Mouse (Mus musculus) Patski (cell line): ENCODE results near the gene Fancd2os. TPM values are rescaled to one million over a fixed set of nuclear protein-coding genes. Genes with fewer than 3 reads are reported as not detected.
A peak's percentile ranks its signal among the peaks of the same experiment; 100 is the strongest.

Source experiments
- ATAC-seq: fragments of 100-300 bp; one replicate; pipeline ENCODE4 v1.8.0; 2021
- CTCF ChIA-PET: fragments of 350-600 bp; sonication (Branson Sonifier 250); formaldehyde crosslinking; loops from one replicate; lab custom pipeline; 2022; ENCODE audit warnings: inconsistent platforms; lab: Charles Lee
- POLR2A ChIA-PET: fragments of 350-600 bp; sonication (Branson Sonifier 250); formaldehyde crosslinking; loops from one replicate; lab custom pipeline; 2022; ENCODE audit warnings: antibody characterized with exemption, inconsistent platforms; lab: Charles Lee
- DNase-seq: peaks from one replicate; pipeline ENCODE4 v3.0.0-alpha.2; 2011; ENCODE audit warnings: low read depth, low spot score
- H3K27me3 ChIP-seq: fragments of 371-371 bp; one replicate; pipeline ENCODE4 v1.5.1; 2021
- CTCF ChIP-seq: fragments of 100-300 bp; IDR thresholded peaks from one replicate; pipeline ENCODE4 v1.5.1; 2021
- in situ Hi-C: fragments of 300-500 bp; cut with MboI; formaldehyde crosslinking; loops from 3 replicates; pipeline ENCODE4 v1.11.1; 2018; ENCODE audit warnings: low pct_unique_long_range_greater_than_20kb, mixed read lengths
- polyA plus RNA-seq: library from polyadenylated mRNA; unstranded; gene quantifications from one replicate; pipeline ENCODE4 v1.2.3, GENCODE M21; 2021

The Fancd2os gene
- polyA plus RNA-seq, 1 experiment from 2014 or later = not detected

DNA sequence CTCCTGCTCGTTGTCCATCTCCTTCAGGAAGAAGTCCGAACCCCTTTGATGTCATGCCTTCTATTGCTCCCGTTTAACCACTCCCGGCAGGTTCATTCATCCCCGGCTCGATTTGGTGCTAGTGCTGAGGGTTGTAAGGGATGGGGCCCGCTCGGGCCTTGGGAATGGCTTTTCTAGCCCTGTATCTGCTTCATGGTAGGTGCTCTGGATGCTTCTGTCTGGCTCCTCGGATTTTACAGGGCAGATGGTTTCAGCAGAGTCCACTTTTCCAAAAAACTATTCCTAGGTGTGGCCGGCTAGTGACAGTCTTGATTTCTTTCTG lies 4.7 kb upstream of the Fancd2os start:
- ATAC-seq (peak; percentile 19), DNase-seq (no peak)
- ChIA-PET CTCF (no interaction called here), POLR2A (no interaction called here)
- in situ Hi-C loops = no loop called here
- H3K27me3 ChIP-seq = no peaks in the 10 kb centered on the region
- no peak for TF ChIP-seq CTCF

DNA sequence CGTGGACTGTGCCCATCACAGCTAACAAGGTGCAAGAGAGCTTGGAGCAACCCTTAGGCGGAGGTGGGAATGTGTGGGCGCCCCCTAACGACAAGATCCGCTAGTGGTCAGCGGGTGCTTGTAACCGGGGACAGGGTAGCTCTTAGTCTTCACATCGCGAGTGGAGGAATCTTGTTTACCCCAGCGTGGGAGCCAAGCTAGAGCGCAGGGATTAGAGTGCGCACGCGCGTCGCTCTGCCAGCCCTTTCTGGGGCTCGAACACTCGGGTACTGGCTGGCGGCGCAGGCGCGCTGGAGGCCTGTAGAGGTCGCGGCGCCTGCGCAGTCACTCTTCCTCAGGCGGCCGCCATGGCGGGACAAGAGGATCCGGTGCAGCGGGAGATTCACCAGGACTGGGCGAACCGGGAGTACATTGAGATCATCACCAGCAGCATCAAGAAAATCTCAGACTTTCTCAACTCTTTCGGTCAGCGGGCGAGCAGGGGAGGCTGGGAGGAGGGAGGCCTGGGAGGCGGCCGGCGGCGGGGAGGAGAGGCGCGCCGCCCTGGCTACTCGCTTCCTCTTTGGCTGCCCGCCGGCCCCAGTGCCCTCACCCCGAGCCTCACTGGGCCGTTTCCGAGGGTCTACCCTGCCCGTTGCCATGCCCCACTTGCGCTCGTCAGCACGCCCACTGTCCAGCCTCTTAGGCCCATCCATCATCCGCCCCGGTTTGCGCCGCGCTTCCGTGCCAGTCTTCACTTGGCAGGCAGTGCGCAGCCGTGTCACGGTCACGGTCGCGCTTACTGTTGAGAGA lies 4.1 kb upstream of the Fancd2os start, which contains the start of gene Brk1:
Gene Brk1 (plus strand): TSS at position 341 of the 792 bp plus-strand sequence.
- ATAC-seq (peak; percentile 58), DNase-seq (no peak)
- H3K27me3 ChIP-seq = no peaks in the 10 kb centered on the region
- POLR2A ChIA-PET = no interaction called here
- CTCF ChIA-PET = interaction anchor here (0.8 to 0.9 kb wide), 2 partner anchors 11 to 67 kb away, joined by 3 to 5 read pairs; no protein-coding TSS in a partner anchor
- in situ Hi-C loops = no loop called here
- TF ChIP-seq CTCF = peak; percentile 63

DNA sequence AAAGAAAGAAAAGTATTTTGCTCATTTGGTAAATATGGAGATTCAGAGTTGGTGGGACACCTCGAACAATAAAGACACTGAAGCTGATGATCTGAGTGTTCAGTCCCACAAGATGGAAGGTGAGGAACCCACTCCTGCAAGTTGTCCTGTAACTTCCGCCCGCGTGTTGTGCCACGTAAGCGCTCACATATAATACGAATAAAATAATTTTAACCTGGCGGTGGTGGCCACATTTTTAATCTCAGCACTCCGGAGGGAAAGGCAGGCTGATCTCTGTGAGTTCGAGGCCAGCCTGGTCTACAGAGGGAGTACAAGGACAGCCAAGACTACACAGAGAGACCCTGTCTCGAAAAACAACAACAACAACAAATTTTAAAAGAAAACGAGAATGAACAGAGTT lies 3.5 kb upstream of the Fancd2os start:
- DNase-seq = no peak
- no peaks in the 10 kb centered on the region for H3K27me3 ChIP-seq
- in situ Hi-C loops = no loop called here
- CTCF ChIA-PET = interaction anchor here (0.8 to 0.9 kb wide), 2 partner anchors 11 to 66 kb away, joined by 3 to 5 read pairs; no protein-coding TSS in a partner anchor
- no peak for ATAC-seq
- no peak for TF ChIP-seq CTCF
- POLR2A ChIA-PET = no interaction called here

- no peak for DNase-seq
- CTCF ChIA-PET = no interaction called here
- no peak for TF ChIP-seq CTCF
- in situ Hi-C loops = no loop called here
- POLR2A ChIA-PET = no interaction called here
- ATAC-seq = no peak
- H3K27me3 ChIP-seq = no peaks in the 10 kb centered on the region
Measured at GRCm38 (mm10) chr6:113602821-113603220, 2.3 kb upstream of the Fancd2os start.

GRCm38 (mm10) chr6:113599833-113600232 lies 682 bp downstream of the Fancd2os start:
- no peaks in the 10 kb centered on the region for H3K27me3 ChIP-seq
- no peak for DNase-seq

DNA sequence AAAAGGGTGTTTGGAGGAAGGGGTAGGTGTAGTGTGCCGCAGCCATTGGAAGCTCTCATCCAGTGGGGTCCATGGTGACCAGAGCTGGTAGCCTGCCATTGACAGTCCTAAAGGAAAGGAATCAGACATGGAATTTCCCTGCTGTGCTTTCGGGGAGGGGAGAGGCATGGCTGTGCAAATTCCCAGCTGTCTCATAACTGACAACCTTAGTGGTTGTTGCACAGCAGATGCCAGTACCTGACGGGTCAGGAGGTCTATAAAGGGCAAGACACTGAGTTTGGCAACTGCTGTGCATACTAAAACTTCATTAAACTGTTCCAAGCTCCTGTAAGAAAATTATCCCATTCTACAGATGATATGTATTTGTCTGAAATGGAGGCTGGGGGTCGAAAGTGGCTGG lies 2.6 kb downstream of the Fancd2os start:
- in situ Hi-C loops = no loop called here
- no peaks in the 10 kb centered on the region for H3K27me3 ChIP-seq
- DNase-seq = no peak
- POLR2A ChIA-PET = no interaction called here
- no peak for ATAC-seq
- TF ChIP-seq CTCF = no peak
- CTCF ChIA-PET = no interaction called here

More at GRCm38 (mm10) chr6:113599833-113600232, 682 bp downstream of the Fancd2os start:
- ATAC-seq = no peak
- in situ Hi-C loops = no loop called here
- ChIA-PET POLR2A (no interaction called here), CTCF (no interaction called here)
- no peak for TF ChIP-seq CTCF

GRCm38 (mm10) chr6:113592637-113593036 lies 7.9 kb downstream of the Fancd2os start:
- peak; percentile 63 for DNase-seq
- CTCF ChIA-PET = interaction anchor here (1.0 to 1.9 kb wide), 3 partner anchors 12 to 46 kb away, joined by 3 to 5 read pairs (median 3); partner anchors contain the start of gene Brk1
- in situ Hi-C loops = no loop called here
- peak; percentile 78 for ATAC-seq
- H3K27me3 ChIP-seq = no peaks in the 10 kb centered on the region
- no peak for TF ChIP-seq CTCF
- POLR2A ChIA-PET = no interaction called here

DNA sequence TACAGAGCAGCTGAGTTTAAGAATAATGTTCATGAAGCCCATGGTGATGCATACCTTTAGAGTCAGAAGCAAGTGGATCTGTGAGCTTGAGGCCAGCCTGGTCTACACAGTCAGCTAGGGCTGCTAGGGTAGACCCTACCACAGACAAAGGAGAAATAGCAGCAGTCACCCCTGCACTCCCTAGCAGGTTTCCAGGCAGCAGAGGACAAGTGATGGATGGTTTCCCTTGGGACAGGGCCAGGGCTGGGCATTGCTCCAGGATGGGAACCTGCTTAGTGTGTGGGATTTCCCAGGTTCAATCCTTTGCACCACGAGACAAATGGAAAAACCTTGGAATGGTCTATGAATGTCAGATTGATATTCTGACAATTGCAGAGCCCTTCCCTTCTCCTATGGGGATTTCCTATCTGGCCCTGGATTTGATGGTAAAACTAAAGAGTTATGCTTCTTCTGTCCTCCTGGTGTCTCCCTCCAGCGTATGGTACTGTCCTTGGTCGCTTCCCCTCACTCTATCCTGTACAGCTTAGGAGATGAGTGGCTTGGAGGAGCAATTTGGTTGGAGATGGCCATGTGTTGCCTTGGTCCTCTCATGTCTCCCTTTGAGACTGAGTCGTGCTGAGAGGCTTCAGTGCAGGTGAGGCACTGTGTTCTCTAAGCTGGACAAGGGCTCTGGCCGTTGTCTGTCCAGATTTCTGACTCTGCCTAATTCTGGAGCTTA lies 13.9 kb downstream of the Fancd2os start:
- H3K27me3 ChIP-seq = no peaks in the 10 kb centered on the region
- DNase-seq = peak; percentile 25
- ChIA-PET POLR2A (no interaction called here), CTCF (interaction anchor here (1.5 kb wide), 1 partner anchor 26 kb away, joined by 4 read pairs; no protein-coding TSS in a partner anchor)
- TF ChIP-seq CTCF = no peak
- in situ Hi-C loops = no loop called here
- ATAC-seq = peak; percentile 57

DNA sequence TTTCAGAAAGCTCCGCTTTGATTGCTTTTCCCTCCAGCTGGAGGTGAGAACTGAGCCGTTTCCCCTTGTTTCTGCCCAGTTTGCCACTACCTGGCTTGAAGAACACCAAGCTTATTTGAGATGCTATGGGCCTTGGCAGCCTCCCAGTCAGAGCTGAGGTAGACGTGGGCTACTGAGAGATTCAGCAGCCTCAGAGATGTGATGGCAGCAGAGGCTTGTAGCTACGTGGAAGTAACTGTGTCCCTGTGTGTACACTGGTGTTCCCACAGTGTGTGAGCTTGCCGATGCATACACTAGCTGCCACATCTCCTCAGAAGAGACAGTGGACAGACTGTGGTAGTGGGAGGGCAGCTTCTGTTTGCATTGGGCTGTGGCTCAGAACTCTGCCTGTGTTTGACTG lies 15.4 kb downstream of the Fancd2os start:
- TF ChIP-seq CTCF = no peak
- in situ Hi-C loops = no loop called here
- CTCF ChIA-PET = no interaction called here
- no peaks in the 10 kb centered on the region for H3K27me3 ChIP-seq
- POLR2A ChIA-PET = no interaction called here
- ATAC-seq (no peak), DNase-seq (no peak)

GRCm38 (mm10) chr6:113583023-113583422 lies 17.5 kb downstream of the Fancd2os start:
- no peak for TF ChIP-seq CTCF
- POLR2A ChIA-PET = no interaction called here
- ATAC-seq (no peak), DNase-seq (no peak)
- CTCF ChIA-PET = interaction anchor here (1.5 kb wide), 1 partner anchor 44 kb away, joined by 3 read pairs; no protein-coding TSS in a partner anchor
- in situ Hi-C loops = no loop called here
- no peaks in the 10 kb centered on the region for H3K27me3 ChIP-seq

DNA sequence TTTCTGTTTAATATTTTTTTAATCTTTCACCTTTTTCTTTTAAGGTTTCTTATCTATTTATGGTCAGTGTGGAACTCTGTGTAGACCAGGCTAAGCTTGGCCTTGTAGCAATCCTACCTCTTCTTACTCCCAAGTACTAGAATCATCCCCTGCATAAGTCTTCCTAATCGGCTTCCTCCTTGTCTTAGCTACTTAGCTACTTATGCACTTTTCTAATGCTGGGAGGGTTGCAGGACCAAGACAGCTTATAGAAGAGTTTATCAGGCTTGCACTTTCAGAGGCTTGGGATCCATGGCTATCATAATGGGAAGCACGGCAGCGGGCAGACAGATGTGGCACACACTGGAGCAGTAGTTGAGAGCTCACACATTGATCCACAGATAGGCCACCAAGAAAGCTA lies 21.2 kb downstream of the Fancd2os start:
- TF ChIP-seq CTCF = no peak
- in situ Hi-C loops = no loop called here
- CTCF ChIA-PET = interaction anchor here (1.1 to 1.8 kb wide), 2 partner anchors 10 to 24 kb away, joined by 3 read pairs; no protein-coding TSS in a partner anchor
- ATAC-seq (no peak), DNase-seq (no peak)
- POLR2A ChIA-PET = no interaction called here
- H3K27me3 ChIP-seq = no peaks in the 10 kb centered on the region
